ENCODE assay signal across 8 mouse cellular contexts in the genomic region with DNA sequence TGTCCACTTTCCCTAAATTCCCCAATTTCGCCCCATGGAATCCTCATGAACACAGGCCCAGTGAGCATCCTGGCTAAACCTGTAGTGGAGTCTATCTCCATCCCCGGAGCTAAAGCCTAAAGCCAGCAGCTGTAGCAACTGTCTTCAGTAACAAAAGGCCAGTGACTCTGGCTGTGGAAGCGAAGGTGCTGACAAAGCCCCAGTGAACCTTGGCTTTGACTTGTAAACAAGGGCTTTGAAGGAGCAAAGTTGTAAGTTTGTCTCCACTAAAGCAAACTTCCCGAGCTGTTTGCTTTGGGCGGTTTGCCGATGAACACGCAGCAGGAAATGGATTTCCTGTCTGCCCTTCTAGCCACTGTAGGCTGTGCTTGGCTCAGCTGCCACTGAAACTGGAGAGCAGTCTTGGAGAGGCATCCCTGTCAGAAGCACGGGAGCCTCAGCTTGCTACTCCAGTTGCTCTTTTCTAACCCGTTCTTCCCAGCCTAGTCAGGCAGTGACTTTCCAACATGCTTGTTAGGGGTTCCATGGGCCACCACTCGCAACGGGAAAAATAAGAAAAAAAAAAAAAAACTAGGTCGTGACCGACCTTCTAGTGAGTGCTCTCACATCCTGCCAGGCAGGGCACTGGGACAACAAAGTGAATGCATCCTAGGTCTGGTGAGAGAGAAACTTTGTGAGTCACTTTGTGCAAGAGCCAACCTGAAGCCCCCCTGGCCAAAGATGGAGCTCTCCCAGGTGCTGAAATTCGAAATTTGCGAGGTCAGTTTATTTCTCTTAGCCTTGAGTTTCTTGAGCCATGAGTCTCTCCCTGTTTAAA.
DNase-seq lines count a peak whose midpoint lies in the region; ATAC-seq lines count a peak whose summit lies in the region.

No protein-coding gene starts in this region.

- no peak overlapping the region for H3K27ac ChIP-seq in heart, embryonic 11.5 days (ENCODE audit: low read depth, low read length)
- no peak overlapping the region for H3K27ac ChIP-seq in forebrain, embryonic 16.5 days (ENCODE audit: low read length)
- H3K27ac ChIP-seq in liver, embryonic 13.5 days = no peak overlapping the region

- no peaks in the 10 kb centered on the region for H3K27me3 ChIP-seq in heart, embryonic 11.5 days (ENCODE audit: control insufficient read depth, insufficient read depth, low read length)
- H3K27me3 ChIP-seq in forebrain, embryonic 16.5 days (replicated peaks; ENCODE audit: control insufficient read depth, insufficient read depth, low read length) = no peaks in the 10 kb centered on the region
- no peaks in the 10 kb centered on the region for H3K27me3 ChIP-seq in liver, embryonic 13.5 days

- no peaks in the 10 kb centered on the region for H3K9me3 ChIP-seq in heart, embryonic 11.5 days (replicated peaks; ENCODE audit: control insufficient read depth, low read length)
- no peaks in the 10 kb centered on the region for H3K9me3 ChIP-seq in forebrain, embryonic 16.5 days (ENCODE audit: control insufficient read depth, low read length)
- H3K9me3 ChIP-seq in liver, embryonic 13.5 days (replicated peaks) = no peaks in the 10 kb centered on the region

- H3K4me2 ChIP-seq in heart, embryonic 11.5 days = peak overlapping the region; percentile 19
- H3K4me2 ChIP-seq in forebrain, embryonic 16.5 days (ENCODE audit: low read length) = peak overlapping the region; percentile 4; the same call in 1 of the 2 replicates
- H3K4me2 ChIP-seq in liver, embryonic 13.5 days = peak overlapping the region; percentile 22

- H3K4me1 ChIP-seq in heart, embryonic 11.5 days (ENCODE audit: control insufficient read depth, insufficient read depth, low read length) = no peaks in the 10 kb centered on the region
- peaks cover 12% of the 10 kb centered on the region for H3K4me1 ChIP-seq in forebrain, embryonic 16.5 days (replicated peaks; ENCODE audit: control insufficient read depth, insufficient read depth, low read length)
- 0 out of 2 replicates have a peak, but pooled peaks cover 5% of the 10 kb centered on the region for H3K4me1 ChIP-seq in liver, embryonic 13.5 days (replicated peaks)

- DNase-seq in heart, adult 11 months = no peak
- DNase-seq in 3T3-L1 (ENCODE audit: low read depth, low spot score) = peak; percentile 63
- peak; percentile 3 for DNase-seq in cerebellum, adult 11-12 months
- DNase-seq in liver, embryonic 13.5 days = no peak
- peak; percentile 12 for DNase-seq in ovary, postnatal 36 days (ENCODE audit: low spot score)
- DNase-seq in frontal cortex, adult 2 months (ENCODE audit: extremely low spot score in 1 of 2, low spot score in 1 of 2) = no peak

- H3K36me3 ChIP-seq in heart, embryonic 11.5 days (ENCODE audit: control insufficient read depth, insufficient read depth, low read length) = no peaks in the 10 kb centered on the region
- no peaks in the 10 kb centered on the region for H3K36me3 ChIP-seq in forebrain, embryonic 16.5 days (ENCODE audit: control insufficient read depth, insufficient read depth)
- no peaks in the 10 kb centered on the region for H3K36me3 ChIP-seq in liver, embryonic 13.5 days

- 6% methylated on average over 15 of the region's 15 CpGs for WGBS in heart, embryonic 11.5 days (ENCODE audit: insufficient replicate concordance)
- WGBS in forebrain, embryonic 16.5 days = 11% methylated on average over 15 of the region's 15 CpGs
- WGBS in liver, embryonic 13.5 days (ENCODE audit: insufficient replicate concordance) = 7% methylated on average over 15 of the region's 15 CpGs

- no peak overlapping the region for H3K4me3 ChIP-seq in heart, embryonic 11.5 days (ENCODE audit: low read depth, low read length)
- H3K4me3 ChIP-seq in forebrain, embryonic 16.5 days (replicated peaks; ENCODE audit: low read length) = no peak overlapping the region
- no peak overlapping the region for H3K4me3 ChIP-seq in liver, embryonic 13.5 days (replicated peaks)

- H3K9ac ChIP-seq in heart, embryonic 11.5 days (ENCODE audit: low read depth, low read length) = no peak overlapping the region
- H3K9ac ChIP-seq in forebrain, embryonic 16.5 days (replicated peaks; ENCODE audit: low read depth, low read length) = no peak overlapping the region
- no peak overlapping the region for H3K9ac ChIP-seq in liver, embryonic 13.5 days

- no peak for ATAC-seq in heart, embryonic 11.5 days (replicated peaks; ENCODE audit: insufficient number of reproducible peaks, low FRiP score, low TSS enrichment)
- peak; percentile 41 for ATAC-seq in forebrain, embryonic 16.5 days
- ATAC-seq in liver, embryonic 13.5 days (ENCODE audit: low read depth) = no peak

Comparison
In these comparisons a context has a peak if more than half of its experiments do, and no peak if none do; other contexts are left out.
1. DNase-seq: peak in 3T3-L1 (single experiment), cerebellum, adult 11-12 months (single experiment) and ovary, postnatal 36 days (single experiment); none in heart, adult 11 months (single experiment), liver, embryonic 13.5 days (single experiment) and frontal cortex, adult 2 months (0 of 2).
2. Peak in every context shown above with its lines, with median percentiles within 50 percentile points of each other: H3K4me2 ChIP-seq.